Mouse (Mus musculus) lung, postnatal 0 days (tissue): Measurements from ENCODE around the gene Gng4.

Experiments
- CTCF ChIP-seq: IDR thresholded peaks from 2 replicates; pipeline ENCODE4 v1.5.1; 2016; ENCODE audit warnings: antibody characterized with exemption, mild to moderate bottlenecking
- EP300 ChIP-seq: IDR thresholded peaks from 2 replicates; pipeline ENCODE4 v1.6.1; 2016; ENCODE audit warnings: antibody characterized with exemption, mild to moderate bottlenecking, control low read depth

GRCm38 (mm10) chr13:13788070-13788469, 4.2 kb downstream of the Gng4 start:
- no peak for TF ChIP-seq CTCF
- no peak for TF ChIP-seq EP300
